Mouse (Mus musculus) liver, adult (tissue): ENCODE results near the gene Txndc2.

Experiments used
- GATA4 ChIP-seq: IDR thresholded peaks from 2 replicates; pipeline ENCODE4 v1.6.1; 2014; ENCODE audit warnings: mild to moderate bottlenecking, low read length; ENCODE audit not compliant: insufficient replicate concordance

Gene Txndc2

GRCm38 (mm10) chr17:65641734-65642218 is at the start of gene Txndc2:
Gene Txndc2 (minus strand): TSS chr17:65642168.
- no peak for TF ChIP-seq GATA4

- TF ChIP-seq GATA4 = no peak
Observed at GRCm38 (mm10) chr17:65683731-65684130, 41.8 kb upstream of the Txndc2 start.

GRCm38 (mm10) chr17:65683316-65683715 is 41.3 kb upstream of the Txndc2 start:
- no peak for TF ChIP-seq GATA4

- TF ChIP-seq GATA4 = no peak
Observed at GRCm38 (mm10) chr17:65682071-65682680, 40.2 kb upstream of the Txndc2 start.

- no peak for TF ChIP-seq GATA4
Observed at GRCm38 (mm10) chr17:65681516-65681915, 39.5 kb upstream of the Txndc2 start.

- no peak for TF ChIP-seq GATA4
Observed at GRCm38 (mm10) chr17:65680801-65681412, 38.9 kb upstream of the Txndc2 start.

- TF ChIP-seq GATA4 = no peak
Observed at GRCm38 (mm10) chr17:65679806-65680446, 38.0 kb upstream of the Txndc2 start.

GRCm38 (mm10) chr17:65677742-65678141 is 35.8 kb upstream of the Txndc2 start:
- TF ChIP-seq GATA4 = no peak

- no peak for TF ChIP-seq GATA4
Observed at GRCm38 (mm10) chr17:65676536-65676935, 34.6 kb upstream of the Txndc2 start.

- no peak for TF ChIP-seq GATA4
Observed at GRCm38 (mm10) chr17:65675985-65676384, 34.0 kb upstream of the Txndc2 start.

- no peak for TF ChIP-seq GATA4
Observed at GRCm38 (mm10) chr17:65674710-65675171, 32.8 kb upstream of the Txndc2 start.

GRCm38 (mm10) chr17:65672926-65673325 is 31.0 kb upstream of the Txndc2 start:
- TF ChIP-seq GATA4 = no peak

- TF ChIP-seq GATA4 = no peak
Observed at GRCm38 (mm10) chr17:65669061-65669460, 27.1 kb upstream of the Txndc2 start.

GRCm38 (mm10) chr17:65667792-65668191 is 25.8 kb upstream of the Txndc2 start:
- TF ChIP-seq GATA4 = no peak

GRCm38 (mm10) chr17:65666388-65667161 is 24.6 kb upstream of the Txndc2 start:
- peak; percentile 43; the same call in 1 of the 2 replicates for TF ChIP-seq GATA4

GRCm38 (mm10) chr17:65665786-65666387 is 23.9 kb upstream of the Txndc2 start:
- no peak for TF ChIP-seq GATA4
